Mouse (Mus musculus) layer of hippocampus, postnatal 36 days (tissue): ENCODE results near the gene Slfn3. TPM values are rescaled to one million over a fixed set of nuclear protein-coding genes. Genes with fewer than 3 reads are reported as not detected.

Experiments
- total RNA-seq, 2 experiments: library from RNA; stranded (reverse); gene quantifications; 2 replicates each; pipeline ENCODE4 v1.2.3; 2021

The Slfn3 gene
- total RNA-seq, 2 experiments from 2014 or later = 0.38 to 0.45 TPM

Other genes starting within 250 kb of the Slfn3 start
- 1 to 10 TPM; 3.5 to 4.6 TPM for gene Slfn5, start 240.0 kb upstream of the Slfn3 start, total RNA-seq
- under 1 TPM; 0.25 to 0.40 TPM for gene Slfn9, start 199.5 kb upstream of the Slfn3 start, total RNA-seq
- under 1 TPM; 0.32 to 0.68 TPM for gene Slfn8, start 170.5 kb upstream of the Slfn3 start, total RNA-seq
- under 1 TPM; 0.60 to 0.83 TPM for gene Slfn2, start 126.2 kb upstream of the Slfn3 start, total RNA-seq
- gene Slfn1, start 74.5 kb upstream of the Slfn3 start, total RNA-seq = not detected
- under 1 TPM in 1 of 2 experiments, not detected in 1; 0.13 TPM for gene Slfn4, start 16.1 kb upstream of the Slfn3 start, total RNA-seq
- gene Slfn14, start 95.4 kb downstream of the Slfn3 start, total RNA-seq = not detected
- 100 to 1,000 TPM; 329 to 361 TPM for gene Ap2b1, start 107.7 kb downstream of the Slfn3 start, total RNA-seq
- 1 to 10 TPM; 7.9 to 9.9 TPM for gene Pex12, start 111.3 kb downstream of the Slfn3 start, total RNA-seq
- gene Rasl10b, start 217.8 kb downstream of the Slfn3 start, total RNA-seq = 100 to 1,000 TPM; 223 to 227 TPM
- under 1 TPM; 0.12 to 0.15 TPM for gene Gas2l2, start 238.1 kb downstream of the Slfn3 start, total RNA-seq
- gene 1700020L24Rik, start 246.3 kb downstream of the Slfn3 start, total RNA-seq = not detected